Mouse (Mus musculus): ENCODE data around the gene Nos2. TPM values are rescaled to one million over a fixed set of nuclear protein-coding genes. Genes with fewer than 3 reads are reported as not detected.

Gene Nos2
- 1 to 10 TPM; 1.7 to 2.7 TPM for total RNA-seq (2021)
- long read RNA-seq, experiment 1, partial matches to known transcripts, result 0 of 2 reads
- long read RNA-seq, experiment 1, other reads (novel, unspliced or antisense), result 0 of 2 reads
- long read RNA-seq, experiment 2, partial matches to known transcripts, result 0 of 1 reads
- long read RNA-seq, experiment 2, other reads (novel, unspliced or antisense), result 0 of 1 reads

DNA sequence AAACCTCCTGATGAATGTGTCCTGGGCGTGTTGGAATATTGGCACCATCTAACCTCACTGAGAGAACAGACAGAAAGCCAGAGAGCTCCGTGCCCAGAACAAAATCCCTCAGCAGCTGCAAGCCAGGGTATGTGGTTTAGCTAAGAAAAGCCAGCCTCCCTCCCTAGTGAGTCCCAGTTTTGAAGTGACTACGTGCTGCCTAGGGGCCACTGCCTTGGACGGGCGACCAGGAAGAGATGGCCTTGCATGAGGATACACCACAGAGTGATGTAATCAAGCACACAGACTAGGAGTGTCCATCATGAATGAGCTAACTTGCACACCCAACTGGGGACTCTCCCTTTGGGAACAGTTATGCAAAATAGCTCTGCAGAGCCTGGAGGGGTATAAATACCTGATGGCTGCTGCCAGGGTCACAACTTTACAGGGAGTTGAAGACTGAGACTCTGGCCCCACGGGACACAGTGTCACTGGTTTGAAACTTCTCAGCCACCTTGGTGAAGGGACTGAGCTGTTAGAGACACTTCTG, at the start of gene Nos2:
Gene Nos2, plus strand, starts transcription at position 377 of the 529 bp plus-strand sequence.
- no peak for DNase-seq (ENCODE audit: low spot score in 2 of 2)

GRCm38 (mm10) chr11:78870891-78871290, 49.7 kb upstream of the Nos2 start:
- no peak for DNase-seq (ENCODE audit: low spot score in 2 of 2)

- DNase-seq (ENCODE audit: low spot score in 2 of 2), result no peak
Measured at GRCm38 (mm10) chr11:78872782-78873181, 47.8 kb upstream of the Nos2 start.

GRCm38 (mm10) chr11:78879727-78880126, 40.9 kb upstream of the Nos2 start:
- DNase-seq (ENCODE audit: low spot score in 2 of 2), result no peak

- DNase-seq (ENCODE audit: low spot score in 2 of 2), result no peak
Measured at GRCm38 (mm10) chr11:78886693-78887092, 33.9 kb upstream of the Nos2 start.

DNA sequence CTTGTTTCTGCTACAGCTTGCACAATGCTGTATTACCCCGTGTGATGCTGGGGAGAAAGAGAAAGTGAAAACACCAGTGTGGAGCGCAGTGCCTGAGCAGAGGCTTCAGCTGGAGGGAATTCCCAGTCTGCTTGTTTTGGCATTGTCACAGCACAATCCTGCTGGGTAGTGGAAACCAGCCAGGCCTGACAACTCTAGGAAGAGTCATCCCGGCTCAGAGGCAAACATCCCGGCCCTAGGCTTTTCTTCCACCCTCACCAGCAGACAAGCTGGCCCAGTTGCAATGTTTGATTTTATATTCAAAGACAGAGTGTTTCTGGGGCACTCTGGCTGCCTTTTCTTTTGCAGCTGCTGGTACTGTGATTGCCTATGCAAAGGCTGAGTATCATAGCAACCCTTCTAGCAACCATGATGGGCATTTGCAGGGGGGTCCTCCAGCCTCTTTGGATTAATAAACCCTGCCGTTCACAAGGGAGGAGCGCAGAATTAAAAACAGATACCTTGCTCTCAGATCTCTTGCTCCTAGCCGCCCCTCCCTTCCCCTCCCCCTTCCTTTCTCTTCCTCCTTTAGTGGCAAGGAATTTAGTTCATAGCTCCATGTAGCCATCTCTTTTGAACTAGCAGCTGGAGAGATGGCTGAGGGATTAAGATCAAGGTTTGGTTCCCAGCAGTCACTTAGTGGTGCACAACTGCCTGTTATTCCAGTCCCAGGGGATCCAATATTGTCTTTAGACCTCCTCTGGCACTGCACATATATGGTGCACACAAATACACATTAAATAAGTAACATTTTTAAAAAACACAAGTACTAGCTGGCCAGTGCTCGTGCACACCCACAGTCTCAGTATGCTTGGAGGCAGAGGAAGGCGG, 33.2 kb upstream of the Nos2 start:
- DNase-seq (ENCODE audit: low spot score in 2 of 2), result peak; percentile 22 to 65

- no peak for DNase-seq (ENCODE audit: low spot score in 2 of 2)
Measured at GRCm38 (mm10) chr11:78889156-78889555, 31.4 kb upstream of the Nos2 start.

DNA sequence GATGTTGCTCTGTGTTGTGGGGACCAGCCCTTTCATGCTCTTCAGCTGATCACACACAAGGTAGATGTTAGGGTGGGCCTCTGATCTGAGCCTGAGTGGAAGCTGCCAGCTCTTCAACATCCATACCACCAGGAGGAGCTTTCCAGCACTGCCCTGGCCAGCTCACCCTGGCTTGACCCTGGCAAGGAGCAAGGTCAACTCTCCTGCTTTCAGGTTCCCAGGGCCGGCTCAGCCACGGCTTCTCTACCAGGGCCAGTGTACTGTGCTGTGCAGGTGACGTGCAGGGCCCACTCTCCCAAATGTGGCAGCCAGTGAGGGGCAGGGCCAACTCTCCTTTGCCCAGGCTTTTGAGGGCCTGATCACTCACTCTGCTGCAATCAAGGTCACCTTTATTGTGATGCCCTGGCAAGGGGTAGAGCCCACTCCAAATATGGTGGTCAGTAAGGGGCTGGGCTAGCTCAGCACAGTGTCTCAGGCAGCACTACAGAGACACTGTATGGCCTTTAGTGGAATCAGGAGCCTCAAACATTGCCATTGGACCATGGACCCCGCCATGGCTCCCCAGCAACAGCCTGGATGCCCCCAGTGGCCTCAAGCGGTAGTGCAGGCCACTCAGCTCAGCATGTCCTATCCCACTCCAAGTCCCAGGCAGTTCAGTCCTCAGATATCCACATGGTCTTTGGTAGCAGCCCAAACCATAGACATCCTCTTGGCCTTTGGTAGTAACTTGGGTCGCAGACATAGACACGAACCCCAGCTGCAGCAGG, 24.0 kb upstream of the Nos2 start:
- DNase-seq (ENCODE audit: low spot score in 2 of 2), result no peak

GRCm38 (mm10) chr11:78915473-78915872, 5.1 kb upstream of the Nos2 start:
- no peak for DNase-seq (ENCODE audit: low spot score in 2 of 2)

DNA sequence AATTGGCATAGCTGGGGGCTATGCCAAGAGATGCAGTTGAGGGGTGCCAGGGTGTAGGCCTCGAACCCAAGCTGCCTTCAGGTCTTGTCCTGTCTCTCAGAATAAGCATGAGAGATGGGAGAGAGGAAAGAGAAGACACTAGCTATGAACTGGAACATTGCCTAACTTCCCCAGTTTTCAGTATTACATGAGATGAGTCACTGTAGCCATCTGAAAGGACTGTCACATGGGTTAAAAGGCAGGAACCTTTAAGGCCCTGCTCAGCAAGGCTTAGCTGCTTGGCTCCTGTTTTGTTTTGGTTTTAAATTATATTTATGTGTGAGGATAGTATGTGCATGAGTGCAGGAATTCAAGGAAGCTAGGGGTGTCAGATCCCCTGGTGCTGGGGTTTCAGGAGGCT, 4.2 kb upstream of the Nos2 start:
- no peak for DNase-seq (ENCODE audit: low spot score in 2 of 2)

DNA sequence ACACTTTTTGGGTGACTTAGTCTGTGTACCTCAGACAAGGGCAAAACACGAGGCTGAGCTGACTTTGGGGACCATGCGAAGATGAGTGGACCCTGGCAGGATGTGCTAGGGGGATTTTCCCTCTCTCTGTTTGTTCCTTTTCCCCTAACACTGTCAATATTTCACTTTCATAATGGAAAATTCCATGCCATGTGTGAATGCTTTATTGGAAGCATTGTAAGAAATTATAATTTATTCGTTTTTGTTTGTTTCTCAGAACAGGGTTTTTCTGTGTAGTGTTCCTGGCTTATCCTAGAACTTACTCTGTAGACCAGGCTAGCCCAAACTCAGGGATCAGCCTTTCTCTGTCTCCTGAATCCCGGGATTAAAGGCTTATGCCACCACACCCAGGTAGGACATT, 842 bp upstream of the Nos2 start:
- no peak for DNase-seq (ENCODE audit: low spot score in 2 of 2)

- peak in 1 of 2 experiments; percentile 14 for DNase-seq (ENCODE audit: low spot score in 2 of 2)
Measured at GRCm38 (mm10) chr11:78922678-78923407, 2.3 kb downstream of the Nos2 start.

- no peak for DNase-seq (ENCODE audit: low spot score in 2 of 2)
Measured at GRCm38 (mm10) chr11:78924111-78924510, 3.5 kb downstream of the Nos2 start.

- peak in 1 of 2 experiments; percentile 7 for DNase-seq (ENCODE audit: low spot score in 2 of 2)
Measured at GRCm38 (mm10) chr11:78924916-78925315, 4.3 kb downstream of the Nos2 start.

DNA sequence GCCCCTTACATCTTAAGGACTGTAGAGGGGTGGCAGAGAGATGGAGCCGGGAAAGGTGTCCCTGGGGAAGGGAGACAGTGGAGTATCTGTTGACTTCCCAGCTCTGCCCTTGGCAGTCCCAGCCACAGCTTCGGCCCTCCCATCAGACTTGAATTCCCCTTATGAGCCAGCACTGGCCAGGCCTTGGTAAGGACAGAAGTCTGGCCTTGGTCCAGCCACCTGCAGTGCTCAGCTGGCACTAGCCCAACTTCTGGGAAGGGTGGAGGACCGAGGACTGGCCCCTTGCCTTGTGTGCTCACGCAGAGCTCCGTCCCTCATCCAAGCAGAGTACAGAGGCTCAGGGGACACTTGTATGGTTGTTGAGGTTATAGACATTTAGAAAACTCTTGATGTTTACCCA, 8.8 kb downstream of the Nos2 start:
- DNase-seq (ENCODE audit: low spot score in 2 of 2), result peak in 1 of 2 experiments; percentile 49

GRCm38 (mm10) chr11:78934307-78934706, 13.7 kb downstream of the Nos2 start:
- no peak for DNase-seq (ENCODE audit: low spot score in 2 of 2)

DNA sequence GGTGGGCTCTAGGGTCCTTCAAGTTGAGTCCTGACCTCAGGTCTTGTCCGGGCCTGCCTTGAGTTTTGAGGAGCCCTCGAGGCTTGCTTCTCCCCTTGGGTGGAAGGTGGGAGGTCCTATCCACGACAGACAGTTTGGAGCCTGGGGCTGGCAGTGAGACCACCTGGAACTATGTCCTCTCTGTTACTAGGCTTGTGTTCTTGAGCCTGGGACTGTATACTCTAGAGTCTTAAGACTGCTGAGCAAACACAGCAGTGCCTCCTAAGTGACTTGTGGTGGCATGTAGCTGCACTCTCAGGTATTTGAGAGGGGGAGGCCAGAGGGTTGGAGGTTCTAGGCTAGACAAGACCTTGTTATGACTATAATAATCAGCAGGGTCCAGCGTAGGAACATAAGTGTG, 14.1 kb downstream of the Nos2 start:
- no peak for DNase-seq (ENCODE audit: low spot score in 2 of 2)

DNA sequence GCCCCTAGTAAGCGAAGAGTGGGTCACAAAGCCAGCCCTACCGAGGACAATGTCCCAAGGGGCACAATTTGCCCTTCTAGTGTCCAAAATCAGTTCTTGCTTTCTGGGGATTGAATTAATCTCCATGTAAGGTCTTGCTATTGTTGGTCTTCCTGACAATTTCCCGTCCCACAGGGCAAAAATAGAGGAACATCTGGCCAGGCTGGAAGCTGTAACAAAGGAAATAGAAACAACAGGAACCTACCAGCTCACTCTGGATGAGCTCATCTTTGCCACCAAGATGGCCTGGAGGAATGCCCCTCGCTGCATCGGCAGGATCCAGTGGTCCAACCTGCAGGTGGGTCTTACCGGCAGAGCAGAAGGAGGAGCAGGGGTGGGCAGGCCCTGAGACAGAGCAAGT, 14.6 kb downstream of the Nos2 start:
- DNase-seq (ENCODE audit: low spot score in 2 of 2), result no peak

GRCm38 (mm10) chr11:78943083-78943482, 22.5 kb downstream of the Nos2 start:
- no peak for DNase-seq (ENCODE audit: low spot score in 2 of 2)

- DNase-seq (ENCODE audit: low spot score in 2 of 2), result no peak
Measured at GRCm38 (mm10) chr11:78950365-78950764, 29.8 kb downstream of the Nos2 start.

DNA sequence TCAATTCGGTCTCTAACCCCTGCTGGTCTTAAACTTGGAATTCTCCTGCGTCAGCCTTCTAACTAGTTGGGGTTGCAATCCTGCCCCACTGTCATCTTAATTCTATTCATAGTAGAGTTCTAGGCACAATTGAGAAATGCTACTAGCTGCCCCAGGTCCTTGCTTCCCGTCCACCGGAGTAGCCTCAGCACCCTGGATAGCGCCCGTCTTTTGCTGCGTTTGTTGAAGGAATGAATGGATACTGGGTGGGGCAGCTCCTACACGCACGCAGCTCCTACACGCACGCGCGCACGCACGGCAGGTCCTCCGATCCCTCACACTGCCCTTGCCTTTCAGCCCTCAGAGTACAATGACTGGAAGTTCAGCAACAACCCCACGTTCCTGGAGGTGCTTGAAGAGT, 31.9 kb downstream of the Nos2 start:
- DNase-seq (ENCODE audit: low spot score in 2 of 2), result peak in 1 of 2 experiments; percentile 33
